ENCODE assay signal across 8 mouse cellular contexts in the genomic region with DNA sequence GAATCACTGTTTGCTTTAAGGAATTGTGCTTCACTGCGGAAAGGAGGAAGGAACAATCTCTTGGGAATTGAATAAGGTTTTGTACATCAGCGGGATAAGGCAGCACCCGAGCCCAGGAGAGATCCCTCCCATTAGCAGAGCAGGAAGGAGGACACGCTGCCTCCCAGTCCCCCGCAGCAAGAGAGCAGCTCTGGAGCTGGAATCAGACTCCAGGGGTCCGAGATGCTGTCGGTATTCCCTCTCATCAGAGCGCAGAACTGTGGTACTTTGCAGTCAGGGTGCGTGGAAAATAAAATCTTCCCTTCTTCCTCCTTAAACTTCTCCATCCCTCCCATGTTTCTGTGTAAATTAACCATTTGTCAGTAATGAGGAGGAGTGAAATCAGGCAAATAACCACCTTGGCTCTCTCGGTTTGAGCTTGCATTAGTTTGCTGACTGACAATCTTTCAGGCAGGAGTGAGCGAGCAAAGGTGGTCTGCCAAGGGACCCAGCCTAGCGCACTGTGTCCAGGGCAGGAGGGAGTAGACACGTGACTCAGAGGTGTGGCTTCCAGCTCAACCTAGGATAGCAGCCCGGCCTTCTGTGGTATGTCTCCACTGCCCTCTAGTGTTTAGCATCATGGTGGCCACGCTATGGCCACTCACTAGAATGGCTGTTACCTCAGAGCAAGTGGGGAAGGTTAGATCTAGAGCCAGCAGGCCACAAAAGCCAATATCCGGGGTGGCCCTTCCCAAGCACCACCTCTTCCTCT. TPM values are rescaled to one million over a fixed set of nuclear protein-coding genes. Genes with fewer than 3 reads are reported as not detected.
A peak's percentile ranks its signal among the peaks of the same experiment; 100 is the strongest.
DNase-seq lines count a peak whose midpoint lies in the region; ATAC-seq and TF ChIP-seq lines count a peak whose summit lies in the region.

No protein-coding gene starts in this region.

- no peaks in the 10 kb centered on the region; a peak in 1 of 4 replicates for H3K36me3 ChIP-seq in MEL (ENCODE audit: control insufficient read depth in 1 of 2, insufficient read depth in 2 of 2, low read length in 2 of 2)
- no peaks in the 10 kb centered on the region for H3K36me3 ChIP-seq in forebrain, embryonic 12.5 days (replicated peaks)
- H3K36me3 ChIP-seq in neural tube, embryonic 15.5 days, result no peaks in the 10 kb centered on the region

- WGBS in forebrain, embryonic 12.5 days, result 2% methylated on average over 16 of the region's 16 CpGs
- 14% methylated on average over 16 of the region's 16 CpGs for WGBS in lung, adult 2 months
- WGBS in neural tube, embryonic 15.5 days, result 2% methylated on average over 16 of the region's 16 CpGs

- TF ChIP-seq EP300 in MEL (IDR thresholded peaks at IDR 0.05; ENCODE audit: low read depth in 1 of 2, low read length in 2 of 2), result no peak

- no peaks in the 10 kb centered on the region for H3K9me3 ChIP-seq in MEL (replicated peaks; ENCODE audit: insufficient read depth, low read length)
- no peaks in the 10 kb centered on the region for H3K9me3 ChIP-seq in forebrain, embryonic 12.5 days
- no peaks in the 10 kb centered on the region for H3K9me3 ChIP-seq in neural tube, embryonic 15.5 days (replicated peaks)

- TF ChIP-seq POLR2A in MEL (IDR thresholded peaks at IDR 0.05; ENCODE audit: control insufficient read depth in 1 of 2, insufficient read depth in 1 of 2, low read depth in 1 of 2, low read length in 2 of 2, poor library complexity in 1 of 2), result no peak
- TF ChIP-seq POLR2A in lung, adult 2 months (IDR thresholded peaks at IDR 0.05; ENCODE audit: borderline replicate concordance, extremely low read depth, low read depth, low read length), result no peak; the same call in 1 of the 2 replicates

- no peaks in the 10 kb centered on the region for H3K27me3 ChIP-seq in MEL (ENCODE audit: control insufficient read depth in 1 of 2, insufficient read depth in 2 of 2, low read length in 2 of 2)
- H3K27me3 ChIP-seq in forebrain, embryonic 12.5 days, result no peaks in the 10 kb centered on the region
- H3K27me3 ChIP-seq in neural tube, embryonic 15.5 days (replicated peaks), result no peaks in the 10 kb centered on the region

- TF ChIP-seq RAD21 in MEL (IDR thresholded peaks at IDR 0.05; ENCODE audit: low read depth, low read length), result peak; percentile 32

- peak overlapping the region; percentile 59 for H3K4me2 ChIP-seq in forebrain, embryonic 12.5 days
- peak overlapping the region; percentile 79 for H3K4me2 ChIP-seq in neural tube, embryonic 15.5 days

- intact Hi-C loops in heart, postnatal 25 days (cut with DNase I), result loop anchor here (2.0 to 5.0 kb wide), 2 partner anchors 154 to 278 kb away; no protein-coding TSS in a partner anchor

- peak; percentile 98 for ATAC-seq in forebrain, embryonic 12.5 days (ENCODE audit: low FRiP score)
- ATAC-seq in neural tube, embryonic 15.5 days (ENCODE audit: low FRiP score), result peak; percentile 95

- no peak overlapping the region for H3K27ac ChIP-seq in MEL (ENCODE audit: control insufficient read depth, low read depth, low read length)
- H3K27ac ChIP-seq in forebrain, embryonic 12.5 days, result no peak overlapping the region
- H3K27ac ChIP-seq in neural tube, embryonic 15.5 days (replicated peaks), result peak overlapping the region; percentile 28; the same call in 1 of the 2 replicates

- H3K9ac ChIP-seq in MEL (ENCODE audit: control insufficient read depth, low read depth, low read length, poor library complexity, severe bottlenecking), result no peak overlapping the region
- peak overlapping the region; percentile 47 for H3K9ac ChIP-seq in forebrain, embryonic 12.5 days
- peak overlapping the region; percentile 47 for H3K9ac ChIP-seq in neural tube, embryonic 15.5 days (replicated peaks)

- no peaks in the 10 kb centered on the region for H3K79me2 ChIP-seq in MEL (ENCODE audit: control insufficient read depth, insufficient read depth, low read length, poor library complexity)

- no peaks in the 10 kb centered on the region; a peak in 1 of 4 replicates for H3K4me1 ChIP-seq in MEL (ENCODE audit: control insufficient read depth in 1 of 2, insufficient read depth in 2 of 2, low read length in 2 of 2)
- no peaks in the 10 kb centered on the region for H3K4me1 ChIP-seq in forebrain, embryonic 12.5 days
- H3K4me1 ChIP-seq in lung, adult 2 months (ENCODE audit: control insufficient read depth, insufficient read depth, low read length), result peaks cover 2% of the 10 kb centered on the region; the same call in 1 of the 2 replicates
- H3K4me1 ChIP-seq in neural tube, embryonic 15.5 days, result peaks cover 6% of the 10 kb centered on the region

- H3K4me3 ChIP-seq in MEL (ENCODE audit: control insufficient read depth in 1 of 2, insufficient read depth in 1 of 2, low read depth in 2 of 2, low read length in 2 of 2), result no peak overlapping the region
- H3K4me3 ChIP-seq in forebrain, embryonic 12.5 days (replicated peaks), result peak overlapping the region; percentile 29
- H3K4me3 ChIP-seq in lung, adult 2 months (replicated peaks; ENCODE audit: extremely low read depth, low read depth, low read length), result peak overlapping the region; percentile 53
- peak overlapping the region; percentile 40 for H3K4me3 ChIP-seq in neural tube, embryonic 15.5 days (replicated peaks)

- DNase-seq in MEL (ENCODE audit: low read depth, low spot score), result peak; percentile 62
- peak; percentile 46 for DNase-seq in c-Kit-positive CD71-positive TER-119-negative erythroid progenitor cells, embryonic 14.5 days (ENCODE audit: low read depth)
- peak; percentile 47 for DNase-seq in heart, postnatal 25 days (ENCODE audit: low spot score)
- peak; percentile 74 to 82 for DNase-seq in kidney, postnatal 4 days
- peak; percentile 46 for DNase-seq in lung, adult 2 months
- peak; percentile 39 to 68 for DNase-seq in urinary bladder, postnatal 36 days (ENCODE audit: low spot score in 2 of 2)

- peak; percentile 31 to 57 (median 53); a peak in 5 of 6 replicates for TF ChIP-seq CTCF in MEL (IDR thresholded peaks at IDR 0.05 in 2 of 3, conservative IDR thresholded peaks at IDR 0.05 in 1 of 3; ENCODE audit: control insufficient read depth in 1 of 3, insufficient read depth in 1 of 3, low read depth in 2 of 3, low read length in 3 of 3, poor library complexity in 1 of 3, severe bottlenecking in 1 of 3)
- TF ChIP-seq CTCF in lung, adult 2 months (IDR thresholded peaks at IDR 0.05; ENCODE audit: insufficient read depth, low read length), result peak; percentile 82

TF ChIP-seq in MEL, 35 proteins besides CTCF, POLR2A, EP300 and RAD21:
- TF ChIP-seq POLR2AphosphoS5 (IDR thresholded peaks at IDR 0.05; ENCODE audit: borderline replicate concordance, low read depth, low read length) (no peak), MEF2A (IDR thresholded peaks at IDR 0.05; ENCODE audit: extremely low read depth, insufficient replicate concordance, low read depth, low read length, poor library complexity, severe bottlenecking) (no peak), MYC (IDR thresholded peaks at IDR 0.05; ENCODE audit: low read depth, low read length) (no peak), USF1 (IDR thresholded peaks at IDR 0.05; ENCODE audit: low read depth, low read length) (peak; percentile 54), ZNF384 (IDR thresholded peaks at IDR 0.05; ENCODE audit: low read depth, low read length) (no peak), GABPA (IDR thresholded peaks at IDR 0.05; ENCODE audit: low read depth, low read length) (no peak), POLR2AphosphoS2 (IDR thresholded peaks at IDR 0.05; ENCODE audit: low read length) (no peak), ELF1 (IDR thresholded peaks at IDR 0.05; ENCODE audit: low read depth, low read length) (no peak), TCF12 (IDR thresholded peaks at IDR 0.05; ENCODE audit: low read depth, low read length) (no peak), USF2 (IDR thresholded peaks at IDR 0.05; ENCODE audit: borderline replicate concordance in 1 of 2, insufficient read depth in 1 of 2, low read depth in 1 of 2, low read length in 2 of 2) (no peak), KAT2A (conservative IDR thresholded peaks at IDR 0.05; ENCODE audit: low read depth, low read length) (no peak), NRF1 (IDR thresholded peaks at IDR 0.05; ENCODE audit: insufficient read depth, low read depth, low read length, poor library complexity, severe bottlenecking) (no peak), SMC3 (IDR thresholded peaks at IDR 0.05; ENCODE audit: low read depth, low read length) (peak; percentile 23; the same call in 1 of the 2 replicates), TBP (IDR thresholded peaks at IDR 0.05; ENCODE audit: low read depth, low read length) (no peak)

RNA-seq across cellular contexts. Expression of a gene that starts 15.4 kb away (rescaled TPM):
- total RNA-seq in MEL (2012; rRNA removed), result not detected in 2 replicates
- polyA plus RNA-seq in MEL (2012; ENCODE audit: insufficient read depth in 1 of 2, insufficient read length in 2 of 2, low read depth in 1 of 2, low replicate concordance in 2 of 2, missing spikeins in 1 of 2), result under 1 TPM in 1 of 2 experiments, not detected in 1; 0.06 TPM
- 0.13 and 0.27 TPM in 2 replicates for polyA plus RNA-seq in forebrain, embryonic 12.5 days (2016; fragmentation: Nextera tagmentation; extraction: Ambion mirVana)
- under 1 TPM; 0.70 to 0.75 TPM for total RNA-seq in heart, postnatal 25 days (2021)
- 10.3 and 12.2 TPM in 2 replicates for polyA plus RNA-seq in lung, adult 2 months (2012; rRNA removed)
- 0.87 and 1.2 TPM in 2 replicates for polyA plus RNA-seq in neural tube, embryonic 15.5 days (2015; fragmentation: Nextera tagmentation; extraction: Ambion mirVana)

RNA-seq across cellular contexts. Expression of a gene that starts 33.4 kb away (rescaled TPM):
- total RNA-seq in MEL (2012; rRNA removed), result under 0.01 and 0.03 TPM in 2 replicates
- under 1 TPM in 1 of 2 experiments, not detected in 1; 0.01 TPM for polyA plus RNA-seq in MEL (2012; ENCODE audit: insufficient read depth in 1 of 2, insufficient read length in 2 of 2, low read depth in 1 of 2, low replicate concordance in 2 of 2, missing spikeins in 1 of 2)
- 2.2 and 2.5 TPM in 2 replicates for polyA plus RNA-seq in forebrain, embryonic 12.5 days (2016; fragmentation: Nextera tagmentation; extraction: Ambion mirVana)
- total RNA-seq in heart, postnatal 25 days (2021), result under 1 TPM; 0.08 to 0.28 TPM
- 0.15 and 0.59 TPM in 2 replicates for polyA plus RNA-seq in lung, adult 2 months (2012; rRNA removed)
- 4.3 and 5.3 TPM in 2 replicates for polyA plus RNA-seq in neural tube, embryonic 15.5 days (2015; fragmentation: Nextera tagmentation; extraction: Ambion mirVana)

Comparison
In these comparisons a context has a peak if more than half of its experiments do, and no peak if none do; other contexts are left out.
1. H3K4me3 ChIP-seq: peak in forebrain, embryonic 12.5 days (single experiment), lung, adult 2 months (single experiment) and neural tube, embryonic 15.5 days (single experiment); none in MEL (0 of 2).
2. Peak in every context shown above with its lines, with median percentiles within 50 percentile points of each other: DNase-seq.